Mouse (Mus musculus): ENCODE measurements at regions not wholly inside any gene's neighbourhood (a gene's known extent, or its start where the extent isn't known, plus 50 kb on each side); places are given as distances from the start of the nearest gene placed in this dataset.

GRCm38 (mm10) chr10:118640810-118641427 lies 200.1 kb downstream of the Ifng start:
- peaks cover 2% of the 10 kb centered on the region; the same call in 1 of the 2 replicates for H3K4me1 ChIP-seq (replicated peaks; ENCODE audit: control insufficient read depth, insufficient read depth, low read length)
- H3K27ac ChIP-seq (ENCODE audit: low read depth, low read length) = no peak overlapping the region
- ATAC-seq (replicated peaks; ENCODE audit: low FRiP score) = peak; percentile 78
- no peak overlapping the region for H3K4me3 ChIP-seq (ENCODE audit: low read depth, low read length)
- WGBS = 70% methylated on average over 12 of the region's 12 CpGs
- H3K9ac ChIP-seq (ENCODE audit: low read depth, low read length) = no peak overlapping the region
- no peak overlapping the region for H3K4me2 ChIP-seq
- no peaks in the 10 kb centered on the region for H3K36me3 ChIP-seq (ENCODE audit: control insufficient read depth, insufficient read depth, low read length)
- no peak for DNase-seq (ENCODE audit: low spot score)
- no peaks in the 10 kb centered on the region for H3K9me3 ChIP-seq (ENCODE audit: control insufficient read depth, low read length)
- H3K27me3 ChIP-seq (replicated peaks; ENCODE audit: control insufficient read depth, insufficient read depth, low read length) = no peaks in the 10 kb centered on the region

GRCm38 (mm10) chr10:118643622-118644021 lies 202.8 kb downstream of the Ifng start:
- Histone ChIP-seq H3K27ac (ENCODE audit: low read depth, low read length) (no peak overlapping the region), H3K4me2 (no peak overlapping the region), H3K9ac (ENCODE audit: low read depth, low read length) (no peak overlapping the region), H3K4me1 (replicated peaks; ENCODE audit: control insufficient read depth, insufficient read depth, low read length) (peaks cover 2% of the 10 kb centered on the region; the same call in 1 of the 2 replicates), H3K36me3 (ENCODE audit: control insufficient read depth, insufficient read depth, low read length) (no peaks in the 10 kb centered on the region), H3K4me3 (ENCODE audit: low read depth, low read length) (no peak overlapping the region), H3K27me3 (replicated peaks; ENCODE audit: control insufficient read depth, insufficient read depth, low read length) (no peaks in the 10 kb centered on the region), H3K9me3 (ENCODE audit: control insufficient read depth, low read length) (no peaks in the 10 kb centered on the region)
- ATAC-seq (replicated peaks; ENCODE audit: low FRiP score) (no peak), DNase-seq (ENCODE audit: low spot score) (no peak)
- WGBS = 65% methylated on average over 8 of the region's 8 CpGs

- ATAC-seq (replicated peaks; ENCODE audit: low FRiP score) (no peak), DNase-seq (ENCODE audit: low spot score) (no peak)
- Histone ChIP-seq H3K36me3 (ENCODE audit: control insufficient read depth, insufficient read depth, low read length) (no peaks in the 10 kb centered on the region), H3K27me3 (replicated peaks; ENCODE audit: control insufficient read depth, insufficient read depth, low read length) (no peaks in the 10 kb centered on the region), H3K9me3 (ENCODE audit: control insufficient read depth, low read length) (no peaks in the 10 kb centered on the region), H3K4me3 (ENCODE audit: low read depth, low read length) (no peak overlapping the region), H3K27ac (ENCODE audit: low read depth, low read length) (no peak overlapping the region), H3K9ac (ENCODE audit: low read depth, low read length) (no peak overlapping the region), H3K4me1 (replicated peaks; ENCODE audit: control insufficient read depth, insufficient read depth, low read length) (no peaks in the 10 kb centered on the region), H3K4me2 (no peak overlapping the region)
- 67% methylated on average over 2 of the region's 2 CpGs for WGBS
These were observed 207.3 kb downstream of the Ifng start for GRCm38 (mm10) chr10:118648111-118648510.

DNA sequence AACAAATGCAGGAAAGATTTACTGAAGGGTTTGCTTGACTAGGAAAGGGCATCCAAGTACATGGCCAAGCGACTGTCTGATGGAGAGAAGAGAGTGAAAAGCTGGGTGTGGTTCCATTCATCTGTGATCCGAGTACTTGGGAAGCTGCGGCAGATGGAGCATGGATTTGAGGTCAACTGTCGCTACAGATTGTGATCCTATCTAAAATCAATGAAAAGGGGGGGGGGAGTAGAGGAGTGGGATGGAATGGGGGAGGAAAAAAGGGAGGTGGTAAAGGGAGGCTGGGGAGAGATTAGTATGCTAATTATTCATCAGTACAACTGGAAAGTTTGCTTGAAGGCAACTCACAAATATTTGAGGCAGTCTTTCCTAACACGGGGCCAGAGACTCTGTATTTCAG lies 213.4 kb downstream of the Dyrk2 start:
- H3K4me1 ChIP-seq (replicated peaks; ENCODE audit: control insufficient read depth, insufficient read depth, low read length) = no peaks in the 10 kb centered on the region
- no peak overlapping the region for H3K4me2 ChIP-seq
- no peak overlapping the region for H3K4me3 ChIP-seq (ENCODE audit: low read depth, low read length)
- H3K9me3 ChIP-seq (ENCODE audit: control insufficient read depth, low read length) = no peaks in the 10 kb centered on the region
- 67% methylated on average over 5 of the region's 5 CpGs for WGBS
- ATAC-seq (replicated peaks; ENCODE audit: low FRiP score) (no peak), DNase-seq (ENCODE audit: low spot score) (no peak)
- no peaks in the 10 kb centered on the region for H3K27me3 ChIP-seq (replicated peaks; ENCODE audit: control insufficient read depth, insufficient read depth, low read length)
- H3K27ac ChIP-seq (ENCODE audit: low read depth, low read length) = no peak overlapping the region
- no peaks in the 10 kb centered on the region for H3K36me3 ChIP-seq (ENCODE audit: control insufficient read depth, insufficient read depth, low read length)
- H3K9ac ChIP-seq (ENCODE audit: low read depth, low read length) = no peak overlapping the region

- DNase-seq (ENCODE audit: low spot score) = no peak
- WGBS = 58% methylated on average over 3 of the region's 3 CpGs
- Histone ChIP-seq H3K4me1 (replicated peaks; ENCODE audit: control insufficient read depth, insufficient read depth, low read length) (no peaks in the 10 kb centered on the region), H3K4me3 (ENCODE audit: low read depth, low read length) (no peak overlapping the region), H3K9ac (ENCODE audit: low read depth, low read length) (no peak overlapping the region), H3K4me2 (no peak overlapping the region), H3K9me3 (ENCODE audit: control insufficient read depth, low read length) (no peaks in the 10 kb centered on the region), H3K36me3 (ENCODE audit: control insufficient read depth, insufficient read depth, low read length) (no peaks in the 10 kb centered on the region), H3K27ac (ENCODE audit: low read depth, low read length) (no peak overlapping the region), H3K27me3 (replicated peaks; ENCODE audit: control insufficient read depth, insufficient read depth, low read length) (no peaks in the 10 kb centered on the region)
- ATAC-seq (replicated peaks; ENCODE audit: low FRiP score) = no peak
These were observed 204.0 kb downstream of the Dyrk2 start for GRCm38 (mm10) chr10:118666009-118666408.

- Histone ChIP-seq H3K9ac (ENCODE audit: low read depth, low read length) (no peak overlapping the region), H3K4me2 (no peak overlapping the region), H3K9me3 (ENCODE audit: control insufficient read depth, low read length) (no peaks in the 10 kb centered on the region), H3K27me3 (replicated peaks; ENCODE audit: control insufficient read depth, insufficient read depth, low read length) (no peaks in the 10 kb centered on the region), H3K36me3 (ENCODE audit: control insufficient read depth, insufficient read depth, low read length) (no peaks in the 10 kb centered on the region), H3K27ac (ENCODE audit: low read depth, low read length) (no peak overlapping the region), H3K4me3 (ENCODE audit: low read depth, low read length) (no peak overlapping the region), H3K4me1 (replicated peaks; ENCODE audit: control insufficient read depth, insufficient read depth, low read length) (no peaks in the 10 kb centered on the region)
- ATAC-seq (replicated peaks; ENCODE audit: low FRiP score) = no peak
- no peak for DNase-seq (ENCODE audit: low spot score)
- 53% methylated on average over 18 of the region's 18 CpGs for WGBS
These were observed 194.1 kb downstream of the Dyrk2 start for GRCm38 (mm10) chr10:118675816-118676465.

- no peak for ATAC-seq (replicated peaks; ENCODE audit: low FRiP score)
- H3K27me3 ChIP-seq (replicated peaks; ENCODE audit: control insufficient read depth, insufficient read depth, low read length) = no peaks in the 10 kb centered on the region
- no peak overlapping the region for H3K27ac ChIP-seq (ENCODE audit: low read depth, low read length)
- no peaks in the 10 kb centered on the region for H3K4me1 ChIP-seq (replicated peaks; ENCODE audit: control insufficient read depth, insufficient read depth, low read length)
- no peak for DNase-seq (ENCODE audit: low spot score)
- no peak overlapping the region for H3K9ac ChIP-seq (ENCODE audit: low read depth, low read length)
- H3K4me3 ChIP-seq (ENCODE audit: low read depth, low read length) = no peak overlapping the region
- no peaks in the 10 kb centered on the region for H3K9me3 ChIP-seq (ENCODE audit: control insufficient read depth, low read length)
- H3K4me2 ChIP-seq = no peak overlapping the region
- H3K36me3 ChIP-seq (ENCODE audit: control insufficient read depth, insufficient read depth, low read length) = no peaks in the 10 kb centered on the region
- 74% methylated on average over 12 of the region's 12 CpGs for WGBS
These were observed 191.1 kb downstream of the Dyrk2 start for GRCm38 (mm10) chr10:118678750-118679418.

DNA sequence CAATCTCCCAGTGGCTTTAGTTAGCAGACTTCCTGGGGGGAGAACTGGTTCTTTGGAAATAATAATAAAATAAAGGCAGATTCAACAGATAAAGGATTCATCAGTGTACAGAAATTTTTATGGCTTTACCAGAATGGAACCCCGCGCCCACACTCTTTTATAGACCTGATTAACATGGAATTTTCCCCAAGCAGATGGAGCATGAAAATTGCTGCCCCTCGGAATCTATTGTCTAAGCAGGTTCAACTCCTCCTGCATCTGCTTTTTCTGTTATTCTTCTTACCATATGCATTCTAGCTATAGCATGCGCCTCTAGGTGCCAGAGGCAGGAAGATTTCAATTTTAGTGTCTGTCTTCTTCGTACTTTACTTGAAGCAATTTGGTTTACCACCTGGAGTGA lies 190.5 kb downstream of the Dyrk2 start:
- no peak overlapping the region for H3K9ac ChIP-seq (ENCODE audit: low read depth, low read length)
- no peaks in the 10 kb centered on the region for H3K4me1 ChIP-seq (replicated peaks; ENCODE audit: control insufficient read depth, insufficient read depth, low read length)
- H3K27ac ChIP-seq (ENCODE audit: low read depth, low read length) = no peak overlapping the region
- ATAC-seq (replicated peaks; ENCODE audit: low FRiP score) (no peak), DNase-seq (ENCODE audit: low spot score) (no peak)
- H3K36me3 ChIP-seq (ENCODE audit: control insufficient read depth, insufficient read depth, low read length) = no peaks in the 10 kb centered on the region
- H3K27me3 ChIP-seq (replicated peaks; ENCODE audit: control insufficient read depth, insufficient read depth, low read length) = no peaks in the 10 kb centered on the region
- H3K4me3 ChIP-seq (ENCODE audit: low read depth, low read length) = no peak overlapping the region
- 93% methylated on average over 5 of the region's 5 CpGs for WGBS
- no peak overlapping the region for H3K4me2 ChIP-seq
- H3K9me3 ChIP-seq (ENCODE audit: control insufficient read depth, low read length) = no peaks in the 10 kb centered on the region

DNA sequence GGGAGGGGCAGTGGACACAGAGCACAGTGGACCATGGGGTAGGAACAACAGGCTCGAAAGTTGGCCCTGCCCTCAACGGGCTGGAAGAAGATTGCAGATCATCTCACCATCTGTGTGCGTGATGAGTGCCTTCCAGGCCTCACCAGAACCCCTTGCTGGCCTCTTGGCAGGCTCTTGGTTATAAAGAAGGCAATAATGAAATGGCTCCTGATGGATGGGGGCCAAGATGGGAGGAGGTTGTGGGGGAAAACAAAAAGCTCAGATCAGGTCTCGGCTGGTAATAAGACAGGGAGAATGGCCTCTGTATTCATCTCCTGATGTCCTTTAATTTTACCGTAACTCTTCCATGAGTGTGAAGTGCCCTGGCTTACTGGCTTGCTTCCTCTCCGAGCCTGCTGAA lies 189.1 kb downstream of the Dyrk2 start:
- H3K9me3 ChIP-seq (ENCODE audit: control insufficient read depth, low read length) = no peaks in the 10 kb centered on the region

More for the DNA sequence above, 189.1 kb downstream of the Dyrk2 start:
- no peaks in the 10 kb centered on the region for H3K4me1 ChIP-seq (replicated peaks; ENCODE audit: control insufficient read depth, insufficient read depth, low read length)
- WGBS = 85% methylated on average over 6 of the region's 6 CpGs
- no peaks in the 10 kb centered on the region for H3K27me3 ChIP-seq (replicated peaks; ENCODE audit: control insufficient read depth, insufficient read depth, low read length)
- no peak overlapping the region for H3K27ac ChIP-seq (ENCODE audit: low read depth, low read length)
- H3K4me3 ChIP-seq (ENCODE audit: low read depth, low read length) = no peak overlapping the region
- H3K36me3 ChIP-seq (ENCODE audit: control insufficient read depth, insufficient read depth, low read length) = no peaks in the 10 kb centered on the region
- H3K4me2 ChIP-seq = no peak overlapping the region
- ATAC-seq (replicated peaks; ENCODE audit: low FRiP score) (no peak), DNase-seq (ENCODE audit: low spot score) (no peak)
- no peak overlapping the region for H3K9ac ChIP-seq (ENCODE audit: low read depth, low read length)
